Mouse (Mus musculus): ENCODE measurements around the gene Plscr3.

Plscr3 gene

GRCm38 (mm10) chr11:69891482-69891881 is 45.3 kb downstream of the Plscr3 start:
- DNase-seq (ENCODE audit: low read depth, low spot score), result no peak

GRCm38 (mm10) chr11:69894671-69895070 is 48.5 kb downstream of the Plscr3 start:
- no peak for DNase-seq (ENCODE audit: low read depth, low spot score)

- DNase-seq (ENCODE audit: low read depth, low spot score), result no peak
These were observed 49.1 kb downstream of the Plscr3 start, which contains the start of gene Acap1 for GRCm38 (mm10) chr11:69895291-69895690. Acap1 (minus strand) TSS chr11:69895539.

- DNase-seq (ENCODE audit: low read depth, low spot score), result no peak
These were observed 53.7 kb downstream of the Plscr3 start for GRCm38 (mm10) chr11:69899870-69900269.

- DNase-seq (ENCODE audit: low read depth, low spot score), result peak; percentile 79
These were observed 54.6 kb downstream of the Plscr3 start, which contains the start of the genes 2810408A11Rik and Neurl4 for GRCm38 (mm10) chr11:69900471-69901405. 2810408A11Rik (minus strand) TSS chr11:69900987. Neurl4 (plus strand) TSS chr11:69901072.

- DNase-seq (ENCODE audit: low read depth, low spot score), result peak; percentile 91
These were observed 55.2 kb downstream of the Plscr3 start for GRCm38 (mm10) chr11:69901406-69901846.
